Mouse (Mus musculus): ENCODE data around the gene Slc17a4.
A peak's percentile ranks its signal among the peaks of the same experiment; 100 is the strongest.

The Slc17a4 gene

GRCm38 (mm10) chr13:23889011-23889605, 25.7 kb downstream of the Slc17a4 start:
- DNase-seq = no peak

DNA sequence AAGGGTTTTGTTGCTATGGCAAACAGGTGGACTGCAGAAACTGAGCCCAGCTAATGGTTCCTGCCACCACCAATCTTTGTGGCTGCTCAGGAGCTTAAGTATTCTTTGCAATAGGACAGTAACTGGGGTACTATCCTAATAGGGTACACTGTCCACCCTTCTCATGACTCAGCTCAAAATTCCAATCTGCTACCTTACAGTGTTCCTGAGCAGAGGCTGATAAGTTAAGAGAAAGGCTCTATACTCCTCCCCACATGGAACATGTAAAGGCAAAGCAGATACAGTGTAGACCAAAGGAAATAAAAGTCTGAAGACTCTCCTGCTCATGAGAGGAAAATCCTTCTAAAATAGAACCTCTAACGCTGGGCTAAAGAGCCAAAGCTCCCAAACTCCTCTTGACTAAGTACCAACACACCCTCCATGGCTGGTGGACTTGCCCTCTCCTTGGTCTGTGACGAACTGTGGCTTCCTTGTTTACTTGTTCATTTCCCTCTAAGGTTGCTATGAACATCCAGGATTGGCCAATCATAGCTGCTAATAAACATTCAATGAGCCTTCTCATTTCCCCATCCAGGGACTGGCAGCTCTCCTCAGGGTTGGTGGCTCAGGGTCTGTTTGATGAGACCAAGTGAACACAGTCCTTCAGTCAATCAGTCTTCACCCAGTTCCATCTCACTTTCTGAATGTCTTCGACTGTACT, 27.6 kb downstream of the Slc17a4 start:
- DNase-seq = no peak

- peak; percentile 56 to 67 for DNase-seq
Observed at GRCm38 (mm10) chr13:23885540-23885939, 29.3 kb downstream of the Slc17a4 start.

DNA sequence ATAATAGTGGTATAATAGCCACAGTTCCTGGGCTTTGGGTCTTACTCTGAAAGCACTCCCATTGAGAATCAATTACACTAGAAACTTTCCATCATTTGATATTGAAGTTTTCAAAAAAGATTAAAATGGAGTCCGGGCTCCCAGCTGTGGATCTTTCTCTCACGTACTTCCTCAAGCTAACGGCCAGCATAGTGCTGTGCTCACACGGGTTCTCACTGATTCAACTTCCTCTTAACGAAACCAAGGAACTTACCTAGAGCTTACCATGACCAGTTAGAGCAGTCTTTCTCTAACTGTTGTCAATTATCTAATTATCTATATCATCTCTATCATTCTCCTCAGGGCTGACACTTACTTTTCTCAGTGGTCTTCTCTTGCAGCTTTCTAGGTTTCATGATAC, 35.2 kb downstream of the Slc17a4 start:
- DNase-seq = peak; percentile 25 to 43

DNA sequence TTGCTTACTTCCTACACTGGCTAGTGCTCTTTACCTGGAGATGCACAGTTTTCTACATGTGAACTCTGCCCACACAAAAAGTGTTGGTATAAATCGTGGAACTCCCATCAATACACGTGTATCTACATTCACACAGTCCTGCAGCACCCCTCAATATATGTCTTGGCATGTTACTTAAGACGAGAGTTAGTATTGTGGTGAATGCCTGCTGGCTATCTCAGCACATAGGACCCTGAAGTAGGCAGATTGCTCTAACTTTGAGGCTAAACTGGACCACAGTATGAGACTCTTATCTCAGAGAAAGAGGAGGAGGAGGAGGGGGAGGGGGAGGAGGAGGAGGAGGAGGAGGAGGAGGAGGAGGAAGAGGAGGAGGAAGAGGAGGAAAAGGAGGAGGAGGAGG, 35.7 kb downstream of the Slc17a4 start:
- no peak for DNase-seq

GRCm38 (mm10) chr13:23873141-23873540, 41.7 kb downstream of the Slc17a4 start:
- no peak for DNase-seq

DNA sequence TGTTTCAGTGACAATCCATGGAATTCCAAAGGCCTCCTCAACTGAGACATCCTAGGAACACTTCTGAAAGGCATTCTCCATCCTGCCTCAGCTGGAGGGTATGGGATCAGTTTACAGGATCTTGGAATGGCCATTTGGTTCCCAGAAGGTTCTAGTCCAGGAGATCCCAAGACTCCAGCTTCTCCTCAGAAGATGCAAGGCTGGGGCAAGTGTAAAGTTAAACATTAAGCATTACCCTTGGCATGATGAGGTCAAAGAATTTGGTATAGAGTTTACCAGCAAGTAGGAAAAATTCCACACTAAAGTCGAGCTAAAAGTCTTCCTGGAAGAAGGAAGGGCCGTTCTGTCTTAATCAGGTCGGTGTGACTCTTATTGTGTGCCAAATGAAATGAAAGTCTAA, 44.8 kb downstream of the Slc17a4 start:
- DNase-seq = no peak

- no peak for DNase-seq
Observed at GRCm38 (mm10) chr13:23868790-23869533, 45.8 kb downstream of the Slc17a4 start.

DNA sequence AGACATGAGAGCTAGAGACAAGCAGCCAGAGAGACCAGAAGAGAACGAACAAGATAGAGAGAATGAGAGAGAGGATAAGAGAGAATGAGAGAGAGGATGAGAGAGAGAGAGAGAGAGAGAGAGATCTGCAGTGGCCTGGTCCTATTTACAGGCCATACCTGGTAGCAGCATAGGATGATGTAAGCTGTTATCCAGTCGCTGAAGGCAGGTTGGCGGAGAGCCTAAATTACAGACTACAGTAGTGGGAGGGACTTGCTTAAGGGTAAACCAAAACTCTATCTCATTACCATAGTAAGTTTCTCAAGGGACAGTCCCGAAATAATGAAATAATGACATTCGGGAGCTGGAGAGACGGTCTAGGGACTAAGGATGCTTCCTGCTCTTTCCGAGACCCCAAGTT, 47.4 kb downstream of the Slc17a4 start, which contains the start of gene Slc17a1:
Gene Slc17a1 (plus strand): TSS at position 346 of the 400 bp plus-strand sequence.
- DNase-seq = no peak

DNA sequence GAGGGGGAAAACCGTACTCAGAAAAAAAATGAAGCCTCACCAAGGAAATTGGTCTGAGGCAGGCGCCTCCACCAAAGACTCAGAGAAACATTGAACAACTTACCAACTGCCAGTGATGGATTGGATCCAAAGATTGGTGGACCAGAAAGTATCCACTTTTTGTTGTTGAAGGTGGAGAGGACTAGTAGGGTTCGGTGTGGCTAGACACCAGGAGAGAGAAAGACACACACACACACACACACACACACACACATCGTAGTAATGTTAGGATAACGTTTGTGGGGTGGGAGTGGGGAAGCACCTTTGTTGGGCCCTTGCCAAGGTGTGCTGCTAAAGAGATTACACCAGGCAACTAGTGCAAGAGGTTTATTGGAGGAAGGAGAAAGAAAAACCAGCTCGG, 47.8 kb downstream of the Slc17a4 start:
- no peak for DNase-seq

GRCm38 (mm10) chr13:23866086-23866710, 48.6 kb downstream of the Slc17a4 start:
- no peak for DNase-seq

DNA sequence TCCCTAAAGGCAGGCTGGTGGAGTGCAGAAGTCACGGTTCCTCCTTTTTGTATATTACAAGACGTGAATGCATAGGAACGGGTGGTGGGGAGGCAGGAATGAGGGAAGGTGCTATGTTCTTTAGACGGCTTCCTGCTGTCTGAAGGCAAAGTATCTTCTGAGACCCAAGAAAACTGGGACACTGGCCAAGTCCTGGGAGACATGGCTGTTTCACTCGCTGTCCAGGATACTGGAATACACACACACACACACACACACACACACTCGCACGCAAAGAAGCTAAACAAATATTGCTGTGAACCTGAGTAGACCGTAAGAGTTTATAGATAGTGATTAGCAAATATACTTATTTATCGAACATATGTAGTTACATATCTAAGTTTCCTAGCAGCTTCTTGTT, 50.1 kb downstream of the Slc17a4 start:
- no peak for DNase-seq

DNA sequence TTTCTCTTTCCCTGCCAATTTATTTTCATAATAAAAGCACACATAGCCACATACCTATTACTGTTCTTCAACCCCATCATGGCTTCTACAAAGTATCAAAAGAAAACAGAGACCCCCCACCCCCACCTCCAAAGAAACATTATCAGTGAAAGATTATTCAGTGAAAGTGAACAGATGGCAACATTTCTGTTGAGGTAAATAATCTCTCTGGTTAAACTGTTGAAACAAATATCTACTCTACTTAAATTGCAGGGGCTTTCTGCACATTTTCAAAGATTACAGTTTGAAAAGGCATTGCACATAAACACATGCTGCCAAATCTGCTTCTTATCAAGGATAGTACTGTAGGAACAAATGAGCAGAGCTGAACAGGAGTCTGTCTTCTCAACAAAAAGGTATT, 53.0 kb downstream of the Slc17a4 start:
- no peak for DNase-seq

DNA sequence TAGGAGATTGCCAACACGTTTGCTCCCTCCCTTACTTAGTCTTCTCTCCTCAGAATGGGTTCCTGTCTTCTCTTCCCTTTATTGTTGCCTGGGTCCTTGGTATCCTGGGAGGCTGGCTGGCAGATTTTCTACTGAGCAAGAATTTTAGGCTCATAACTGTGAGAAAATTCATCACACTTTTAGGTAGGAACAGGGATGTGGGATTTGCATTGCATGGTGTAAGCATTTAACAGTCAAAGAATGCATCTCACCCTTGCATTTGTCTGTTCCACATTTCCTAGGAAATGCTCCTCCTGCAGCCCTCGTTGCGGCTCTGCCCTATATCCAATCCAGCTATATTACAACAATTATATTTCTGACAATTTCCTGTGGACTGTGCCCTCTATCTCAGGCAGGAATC, 58.4 kb downstream of the Slc17a4 start:
- DNase-seq = no peak

DNA sequence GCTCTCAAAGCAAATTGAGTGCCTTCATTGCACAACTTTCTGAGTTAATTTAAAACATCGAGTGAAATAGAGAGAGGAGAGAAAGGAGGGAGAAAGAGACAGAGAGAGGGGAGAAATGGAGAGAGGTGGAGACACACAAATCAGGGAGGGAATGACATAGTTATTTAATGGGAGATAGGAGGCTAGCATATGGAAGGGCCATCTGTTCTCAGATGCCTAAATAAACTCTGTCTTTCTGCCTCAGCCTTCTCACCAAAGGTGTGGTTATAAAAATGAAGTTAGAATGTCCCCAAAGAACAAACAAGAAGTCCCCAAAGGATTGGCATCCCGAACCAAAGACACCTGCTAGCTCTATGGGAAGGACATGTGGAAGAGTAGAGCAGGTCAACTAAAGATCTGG, 65.5 kb downstream of the Slc17a4 start:
- no peak for DNase-seq
